Mouse (Mus musculus): ENCODE results near the gene Rasa1. TPM values are rescaled to one million over a fixed set of nuclear protein-coding genes. Genes with fewer than 3 reads are reported as not detected.

The Rasa1 gene
- polyA plus RNA-seq, 2 experiments from 2014 or later = 114 to 126 TPM

Other genes starting within 250 kb of the Rasa1 start
- gene Ccnh, start 99.7 kb downstream of the Rasa1 start, polyA plus RNA-seq (2017; shearing (Covaris generic)) = 100 to 1,000 TPM; 111 to 138 TPM

Measured in activated CD4-positive, CD25-positive, alpha-beta regulatory T cell, adult 4 months (primary cell).